Mouse (Mus musculus) forebrain, embryonic 10.5 days (tissue): ENCODE measurements around the gene Olfr1392. TPM values are rescaled to one million over a fixed set of nuclear protein-coding genes. Genes with fewer than 3 reads are reported as not detected.
"Not testable (repeated sequence)": the region's sequence is repeated elsewhere in the genome, so short reads cannot be mapped to it uniquely, and the experiment has no call there.

ENCODE experiments used
- DNase-seq: peaks from one replicate; pipeline ENCODE4 v3.0.0-alpha.2; 2017; ENCODE audit warnings: low spot score; ENCODE audit errors: extremely low spot score
- H3K27ac ChIP-seq: fragments of 300-500 bp; sonication (generic); 2 replicates; pipeline ENCODE4 v1.5.1; 2016; ENCODE audit warnings: mild to moderate bottlenecking
- H3K27me3 ChIP-seq: fragments of 300-500 bp; sonication (generic); 2 replicates; pipeline ENCODE4 v1.6.1; 2016; ENCODE audit warnings: mild to moderate bottlenecking; ENCODE audit not compliant: poor library complexity, severe bottlenecking
- H3K36me3 ChIP-seq: fragments of 300-500 bp; sonication (generic); replicated peaks from 2 replicates; pipeline ENCODE4 v1.6.1; 2016; ENCODE audit warnings: mild to moderate bottlenecking, moderate library complexity
- H3K4me1 ChIP-seq: fragments of 300-500 bp; sonication (generic); 2 replicates; pipeline ENCODE4 v1.6.1; 2016
- H3K4me3 ChIP-seq: fragments of 300-500 bp; sonication (generic); 2 replicates; pipeline ENCODE4 v1.5.1; 2016; ENCODE audit warnings: mild to moderate bottlenecking, moderate library complexity
- H3K9me3 ChIP-seq: fragments of 300-500 bp; sonication (generic); 2 replicates; pipeline ENCODE4 v1.6.1; 2016; ENCODE audit warnings: mild to moderate bottlenecking, moderate library complexity
- WGBS: fragments of 180-500 bp; shearing (Covaris S2); methylation state at CpG from one replicate; pipeline ENCODE4 v1.1.7; 2016; 5-methylcytosine and 5-hydroxymethylcytosine counted together
- polyA plus RNA-seq: library from polyadenylated mRNA; unstranded; fragments of >200 nt; fragmentation: Nextera tagmentation; extraction: Ambion mirVana; gene quantifications from 2 replicates; pipeline ENCODE4 v1.2.1, GENCODE M21; 2016

Olfr1392 gene
- not detected in 2 replicates for polyA plus RNA-seq

DNA sequence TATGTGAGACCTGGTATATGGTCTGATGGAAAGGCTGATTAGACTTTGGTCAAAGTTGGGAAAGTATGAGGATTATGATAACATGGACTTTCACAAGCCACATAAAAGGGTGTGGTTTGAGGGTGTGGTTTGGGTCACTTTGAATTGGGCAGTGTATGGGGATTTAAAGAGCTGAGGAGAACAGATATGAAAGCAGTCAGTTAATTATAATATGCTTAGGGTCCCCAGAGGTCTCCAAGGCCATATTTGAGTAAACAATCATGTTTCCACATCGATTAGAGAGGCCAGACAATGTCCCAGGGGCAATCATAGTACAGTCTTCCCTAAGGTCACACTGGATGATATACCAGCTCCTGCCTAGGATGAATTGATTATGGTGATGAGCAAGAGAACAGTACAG is at the start of gene Olfr1392:
Olfr1392 (plus strand) TSS at position 301 of the 400 bp plus-strand sequence.
- not testable (repeated sequence) for H3K36me3 ChIP-seq, H3K27me3 ChIP-seq, H3K4me1 ChIP-seq, H3K4me3 ChIP-seq, DNase-seq, H3K27ac ChIP-seq, H3K9me3 ChIP-seq
- WGBS, result 65% methylated on average over 1 of the region's 1 CpGs

DNA sequence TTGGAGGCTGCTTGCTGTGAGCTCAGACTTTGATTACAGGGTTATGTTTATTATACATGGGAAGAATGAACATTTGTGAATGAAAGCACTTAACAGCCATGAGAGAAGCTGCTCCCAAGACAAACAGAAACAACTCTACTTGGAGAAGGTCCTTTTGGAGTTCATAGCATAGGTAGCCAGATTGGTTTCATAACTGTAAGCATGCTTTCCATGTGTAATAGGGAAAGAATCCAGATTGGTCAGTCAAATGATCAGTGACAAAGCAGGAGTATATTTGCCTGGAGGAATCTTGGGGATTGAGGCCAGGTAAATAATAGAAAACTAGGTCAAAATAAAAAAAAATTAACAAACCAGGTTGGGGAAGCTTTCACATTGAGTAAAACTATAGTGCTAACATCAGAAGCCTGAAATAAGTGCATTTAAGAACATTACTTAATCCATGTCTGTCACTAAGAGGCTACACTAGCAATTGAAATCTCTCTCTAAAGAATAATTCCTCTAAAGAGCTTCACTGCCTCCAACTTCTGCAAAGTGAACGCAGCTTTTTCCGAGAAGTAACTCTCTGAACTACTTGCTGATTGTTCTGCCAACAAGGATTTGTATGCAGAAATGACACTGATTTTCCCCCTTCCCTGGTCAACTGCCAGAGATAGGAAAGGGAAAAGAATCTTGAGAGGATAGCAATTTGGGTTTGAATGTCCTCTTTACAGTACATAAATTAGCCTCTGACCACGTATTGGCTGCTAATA is 49.4 kb upstream of the Olfr1392 start:
- Histone ChIP-seq H3K4me1 (no peaks in the 10 kb centered on the region), H3K9me3 (no peaks in the 10 kb centered on the region), H3K27me3 (no peaks in the 10 kb centered on the region), H3K4me3 (no peak overlapping the region), H3K36me3 (no peaks in the 10 kb centered on the region), H3K27ac (no peak overlapping the region)
- DNase-seq, result no peak
- WGBS, result 78% methylated on average over 3 of the region's 3 CpGs

DNA sequence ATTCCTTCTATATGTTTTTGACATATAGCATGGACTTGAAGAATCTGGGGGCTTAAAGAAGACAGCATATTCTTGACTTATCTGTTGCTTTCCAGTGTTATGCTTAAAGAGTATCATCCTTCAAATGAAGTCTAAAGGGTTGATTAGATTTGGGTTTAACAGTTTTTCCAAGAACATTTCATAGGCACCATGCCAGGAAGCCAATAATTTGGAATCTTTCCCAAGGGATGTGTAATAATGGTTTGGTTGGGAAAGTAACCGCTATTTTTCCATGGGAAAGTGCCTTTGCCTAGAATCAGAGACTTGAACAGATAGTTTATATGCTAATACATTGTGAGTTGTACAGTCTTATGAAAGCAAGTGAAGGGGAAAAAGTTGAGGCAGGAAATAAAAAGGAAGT is 48.2 kb upstream of the Olfr1392 start:
- Histone ChIP-seq H3K27ac (no peak overlapping the region), H3K4me1 (no peaks in the 10 kb centered on the region), H3K36me3 (no peaks in the 10 kb centered on the region), H3K4me3 (no peak overlapping the region), H3K27me3 (no peaks in the 10 kb centered on the region), H3K9me3 (no peaks in the 10 kb centered on the region)
- no peak for DNase-seq
- WGBS, result 86% methylated on average over 1 of the region's 1 CpGs

DNA sequence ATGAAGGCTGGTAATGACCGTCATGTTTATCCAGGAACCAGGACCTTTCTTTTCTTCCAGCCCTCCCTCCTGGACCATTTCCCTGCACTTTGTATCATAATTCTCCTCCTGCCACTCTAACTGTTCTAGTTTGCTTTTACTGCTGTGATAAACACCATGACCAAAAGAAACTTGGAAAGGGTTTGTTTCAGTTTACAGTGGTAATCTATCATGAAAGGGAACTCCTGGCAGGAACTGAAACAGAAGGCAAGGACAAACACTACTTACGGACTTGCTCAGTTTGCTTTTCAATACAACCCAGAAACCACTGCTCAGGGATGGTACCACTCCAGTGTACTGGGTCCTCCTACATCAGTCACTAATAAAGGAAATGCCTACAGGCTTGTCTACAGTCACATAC is 47.5 kb upstream of the Olfr1392 start:
- Histone ChIP-seq H3K36me3 (no peaks in the 10 kb centered on the region), H3K4me1 (peaks cover 1% of the 10 kb centered on the region; the same call in 1 of the 2 replicates), H3K4me3 (no peak overlapping the region), H3K27ac (no peak overlapping the region), H3K9me3 (no peaks in the 10 kb centered on the region), H3K27me3 (no peaks in the 10 kb centered on the region)
- 87% methylated on average over 2 of the region's 2 CpGs for WGBS
- no peak for DNase-seq

DNA sequence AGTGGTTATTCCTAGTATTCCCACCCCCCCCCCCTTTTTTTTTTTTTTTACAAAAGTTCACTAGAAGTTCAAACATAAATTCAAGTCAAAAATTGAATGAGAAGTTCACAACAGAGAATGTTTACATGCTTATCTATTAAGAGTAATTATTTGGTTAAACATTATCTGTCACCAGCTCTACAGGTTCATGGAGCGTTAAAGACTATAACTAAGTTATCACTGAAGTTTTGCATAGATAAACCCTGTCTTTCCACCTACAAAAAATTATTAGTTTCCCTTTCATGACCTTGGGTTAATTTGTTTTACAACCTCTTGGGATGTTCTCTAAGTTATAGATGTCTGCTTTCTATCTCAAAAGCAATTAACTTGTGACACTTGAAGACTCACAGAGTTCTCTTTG is 44.8 kb upstream of the Olfr1392 start:
- H3K27me3 ChIP-seq, result no peaks in the 10 kb centered on the region
- no peaks in the 10 kb centered on the region for H3K36me3 ChIP-seq
- no peak overlapping the region for H3K4me3 ChIP-seq
- no peak overlapping the region for H3K27ac ChIP-seq
- no peak for DNase-seq
- H3K9me3 ChIP-seq, result no peaks in the 10 kb centered on the region
- H3K4me1 ChIP-seq, result peaks cover 22% of the 10 kb centered on the region
- 90% methylated on average over 1 of the region's 1 CpGs for WGBS

DNA sequence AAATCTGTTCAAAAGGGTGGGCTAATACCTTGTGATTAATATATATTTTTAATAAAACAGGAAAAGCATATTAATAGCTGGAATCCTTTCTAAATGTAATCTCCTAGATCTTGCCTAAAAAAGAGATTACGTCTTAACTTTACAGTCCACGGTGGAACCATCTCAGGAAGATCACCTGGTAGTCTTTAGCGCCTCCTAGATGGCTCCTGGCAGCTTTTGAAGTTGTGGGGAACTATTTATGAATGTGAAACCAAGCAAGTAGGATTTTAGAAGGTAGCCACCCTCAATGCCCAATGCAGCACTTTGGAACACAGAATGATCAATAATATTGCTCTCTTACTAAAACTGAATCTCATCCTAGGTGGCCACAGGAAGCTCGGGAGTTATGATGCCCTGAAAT is 44.2 kb upstream of the Olfr1392 start:
- no peaks in the 10 kb centered on the region for H3K9me3 ChIP-seq
- no peaks in the 10 kb centered on the region for H3K36me3 ChIP-seq
- no peak overlapping the region for H3K4me3 ChIP-seq
- H3K27me3 ChIP-seq, result no peaks in the 10 kb centered on the region
- H3K4me1 ChIP-seq, result peaks cover 27% of the 10 kb centered on the region
- no peak overlapping the region for H3K27ac ChIP-seq
- WGBS, result 89% methylated on average over 4 of the region's 4 CpGs
- no peak for DNase-seq

DNA sequence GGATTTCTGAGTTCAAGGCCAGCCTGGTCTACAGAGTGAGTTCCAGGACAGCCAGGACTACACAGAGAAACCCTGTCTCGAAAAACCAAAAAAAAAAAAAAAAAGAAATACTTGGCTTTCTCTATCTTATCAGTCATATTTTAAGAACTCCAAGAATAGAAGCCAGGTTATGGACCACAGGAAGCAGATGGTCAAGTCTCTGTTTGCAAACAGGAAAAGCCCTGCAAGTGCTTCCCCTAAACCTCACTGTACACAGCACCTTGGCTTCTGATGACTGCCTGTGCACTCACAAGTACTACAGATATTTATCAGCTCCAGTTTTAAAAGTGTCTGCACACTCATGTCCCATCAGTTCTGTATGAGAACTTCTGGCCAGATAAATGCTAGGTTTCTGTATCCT is 43.6 kb upstream of the Olfr1392 start:
- H3K4me3 ChIP-seq, result no peak overlapping the region
- H3K27ac ChIP-seq, result no peak overlapping the region
- no peaks in the 10 kb centered on the region for H3K9me3 ChIP-seq
- DNase-seq, result no peak
- peaks cover 33% of the 10 kb centered on the region for H3K4me1 ChIP-seq
- 65% methylated on average over 1 of the region's 1 CpGs for WGBS
- H3K27me3 ChIP-seq, result no peaks in the 10 kb centered on the region
- H3K36me3 ChIP-seq, result no peaks in the 10 kb centered on the region

DNA sequence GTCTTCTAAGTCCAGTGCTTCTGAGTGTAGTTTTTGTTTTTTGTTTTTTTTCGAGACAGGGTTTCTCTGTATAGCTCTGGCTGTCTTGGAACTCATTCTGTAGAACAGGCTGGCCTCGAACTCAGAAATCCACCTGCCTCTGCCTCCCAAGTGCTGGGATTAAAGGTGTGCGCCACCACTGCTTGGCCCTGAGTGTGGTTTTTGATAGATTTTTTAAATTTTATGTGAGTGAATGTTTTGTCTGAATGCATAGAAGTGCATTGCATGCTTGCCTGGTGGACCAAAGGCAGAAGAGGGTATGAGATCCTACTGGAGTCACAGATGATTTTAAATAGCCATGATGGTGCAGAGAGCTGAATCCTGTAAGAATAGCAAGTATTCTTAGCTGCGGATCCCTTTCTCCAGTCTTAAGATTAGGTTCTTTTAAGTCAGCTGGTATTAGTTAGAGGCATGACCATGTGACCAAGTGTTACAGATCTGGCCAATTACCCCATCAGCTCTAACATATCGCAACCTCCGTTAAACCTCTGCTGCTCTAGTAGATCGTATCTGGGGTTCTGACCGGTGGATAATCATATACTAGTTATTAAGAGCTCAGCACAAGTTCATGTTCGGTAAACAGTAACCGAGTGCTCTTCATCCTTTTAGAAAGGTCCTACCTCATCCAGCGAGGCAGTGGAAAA is 42.0 kb upstream of the Olfr1392 start:
- no peaks in the 10 kb centered on the region for H3K27me3 ChIP-seq
- no peaks in the 10 kb centered on the region for H3K9me3 ChIP-seq
- H3K27ac ChIP-seq, result peak overlapping the region; percentile 92
- no peaks in the 10 kb centered on the region for H3K36me3 ChIP-seq
- 23% methylated on average over 11 of the region's 11 CpGs for WGBS
- peaks cover 45% of the 10 kb centered on the region for H3K4me1 ChIP-seq
- DNase-seq, result no peak
- H3K4me3 ChIP-seq, result peak overlapping the region; percentile 65

DNA sequence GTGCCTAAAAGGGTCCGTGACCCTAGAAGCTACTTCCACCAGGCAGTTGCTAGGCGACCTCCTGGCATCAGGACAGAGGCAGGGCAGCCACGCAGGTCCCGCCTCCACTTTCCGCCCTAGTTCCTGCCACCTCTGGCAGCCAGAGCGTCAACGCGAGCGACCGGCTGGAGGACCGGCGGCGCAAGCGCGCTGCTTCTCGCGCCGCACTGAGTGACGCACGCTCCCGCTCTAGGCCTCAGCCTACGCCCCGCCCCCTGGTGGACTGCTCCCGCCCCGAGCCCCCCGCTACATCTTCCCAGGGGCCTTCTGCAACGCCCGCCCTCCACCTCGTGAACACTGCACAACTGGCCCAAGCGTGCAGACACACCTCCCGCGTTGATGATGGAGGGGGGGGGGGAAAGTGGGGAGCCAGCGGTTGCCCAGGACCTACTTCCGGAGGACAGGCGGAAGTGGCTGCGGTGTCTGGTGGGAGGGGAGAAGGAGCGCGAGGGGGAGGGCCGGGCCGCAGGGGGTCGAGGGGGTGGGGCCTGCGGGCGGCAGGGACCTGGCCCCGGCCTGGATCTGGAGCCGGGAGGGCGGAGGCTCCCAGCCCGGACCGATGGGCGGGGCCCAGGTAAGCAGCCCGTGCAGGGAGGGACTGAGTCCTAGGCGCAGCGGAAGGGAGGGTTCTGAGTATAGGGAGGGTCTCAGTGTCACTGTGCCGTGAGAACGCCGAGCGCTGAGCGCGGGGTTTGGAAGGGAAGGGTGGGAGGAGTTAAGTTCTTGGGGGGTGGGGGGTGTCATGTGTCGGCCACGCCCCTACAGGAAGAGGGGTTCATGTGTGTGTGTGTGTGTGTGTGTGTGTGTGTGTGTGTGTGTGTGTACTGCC is 41.1 kb upstream of the Olfr1392 start, which contains the start of gene Mgat1:
Mgat1 (plus strand) TSS at position 465 of the 868 bp plus-strand sequence.
- H3K27me3 ChIP-seq, result no peaks in the 10 kb centered on the region
- peak within 1 kb of the TSS; percentile 65 for H3K4me3 ChIP-seq
- H3K4me1 ChIP-seq, result peaks cover 48% of the 10 kb centered on the region
- H3K36me3 ChIP-seq, result no peaks in the 10 kb centered on the region
- no peaks in the 10 kb centered on the region for H3K9me3 ChIP-seq
- 1% methylated on average over 59 of the region's 60 CpGs for WGBS
- H3K27ac ChIP-seq, result peak within 1 kb of the TSS; percentile 92
- peak; percentile 97 for DNase-seq

DNA sequence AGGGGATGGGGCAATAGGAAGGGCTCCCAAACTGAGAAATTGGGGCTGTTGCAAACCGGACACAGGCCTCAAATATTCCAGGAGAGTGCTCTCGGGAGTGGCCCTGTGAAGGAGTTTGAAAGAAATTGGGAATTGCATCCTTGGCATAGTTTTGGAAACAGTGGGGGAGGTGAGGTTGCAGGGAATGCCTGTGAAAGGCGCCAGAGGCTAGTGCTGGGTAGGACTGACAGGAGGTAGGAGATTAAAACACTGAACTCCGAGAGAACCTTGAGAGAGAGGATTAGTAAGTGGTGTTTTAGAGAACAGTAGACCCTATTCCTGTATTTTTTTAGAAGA is 40.5 kb upstream of the Olfr1392 start:
- WGBS, result 1% methylated on average over 4 of the region's 4 CpGs
- DNase-seq, result no peak
- Histone ChIP-seq H3K27me3 (no peaks in the 10 kb centered on the region), H3K9me3 (no peaks in the 10 kb centered on the region), H3K4me3 (peak overlapping the region; percentile 65), H3K27ac (peak overlapping the region; percentile 92), H3K4me1 (peaks cover 53% of the 10 kb centered on the region), H3K36me3 (no peaks in the 10 kb centered on the region)

DNA sequence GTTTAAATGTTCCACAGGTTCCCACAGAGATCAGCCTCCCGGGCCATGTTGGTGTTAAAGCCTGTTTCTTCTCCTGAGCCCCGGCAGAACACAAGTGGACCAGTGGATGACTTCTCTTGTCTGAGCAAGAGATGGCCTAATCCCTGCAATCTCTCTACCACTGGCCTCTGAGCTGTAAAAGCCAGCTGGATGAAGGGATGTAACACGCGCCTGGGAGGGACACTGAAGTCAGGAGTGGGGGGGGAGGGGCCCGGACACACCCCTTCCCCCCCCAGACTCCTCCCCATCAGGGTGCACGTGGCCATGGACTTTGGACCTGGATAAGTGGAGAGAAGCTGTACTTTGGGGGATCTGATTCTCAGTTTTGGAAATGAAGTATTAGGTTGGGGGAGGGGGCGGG is 39.9 kb upstream of the Olfr1392 start:
- DNase-seq, result no peak
- H3K36me3 ChIP-seq, result no peaks in the 10 kb centered on the region
- H3K27ac ChIP-seq, result 0 out of 2 replicates have a peak overlapping the region, but pooled peaks have one; percentile 92
- 11% methylated on average over 7 of the region's 7 CpGs for WGBS
- peak overlapping the region; percentile 65 for H3K4me3 ChIP-seq
- peaks cover 59% of the 10 kb centered on the region for H3K4me1 ChIP-seq
- no peaks in the 10 kb centered on the region for H3K27me3 ChIP-seq
- H3K9me3 ChIP-seq, result no peaks in the 10 kb centered on the region

DNA sequence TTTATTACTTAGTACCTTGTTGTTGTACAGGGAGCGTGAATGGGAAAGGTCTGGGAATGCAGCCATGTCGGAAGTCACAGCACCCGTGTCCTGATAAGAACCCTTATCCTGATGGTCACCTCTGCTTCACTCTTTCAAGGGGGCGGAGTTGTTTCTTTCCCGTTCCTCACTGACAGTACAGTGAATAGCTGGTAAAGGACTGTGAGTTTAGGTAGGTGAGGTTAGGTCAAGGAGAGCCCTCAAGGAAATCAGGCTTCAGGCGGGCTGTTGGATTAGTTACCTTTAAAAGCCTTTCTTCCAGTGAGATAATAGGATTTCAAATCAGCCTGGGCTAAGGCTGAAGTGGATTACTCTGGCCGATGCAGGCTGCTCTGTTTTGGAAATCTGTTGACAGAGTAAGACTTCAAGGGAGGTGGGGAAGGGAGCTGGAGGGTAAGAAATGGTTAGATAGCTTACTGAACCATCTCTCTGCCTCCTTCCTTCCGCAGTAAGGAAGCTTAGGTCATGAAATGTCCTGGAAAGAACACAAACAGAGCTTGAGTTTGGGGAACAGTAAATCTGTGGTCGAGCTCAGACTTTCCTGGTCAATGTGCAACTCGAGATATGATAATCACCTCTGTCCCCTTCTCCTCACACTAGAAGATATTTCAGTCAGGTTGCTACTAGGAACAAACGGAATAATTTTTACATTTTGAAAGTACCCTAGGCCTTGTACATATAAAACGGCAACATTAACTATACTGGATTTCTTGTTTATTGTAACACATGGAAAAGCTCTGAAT is 39.3 kb upstream of the Olfr1392 start:
- Histone ChIP-seq H3K9me3 (no peaks in the 10 kb centered on the region), H3K27ac (peak overlapping the region; percentile 92; the same call in 1 of the 2 replicates), H3K4me1 (peaks cover 66% of the 10 kb centered on the region), H3K27me3 (no peaks in the 10 kb centered on the region), H3K4me3 (peak overlapping the region; percentile 65), H3K36me3 (no peaks in the 10 kb centered on the region)
- DNase-seq, result no peak
- 28% methylated on average over 12 of the region's 12 CpGs for WGBS
